Mouse (Mus musculus) embryonic facial prominence, embryonic 12.5 days (tissue): ENCODE results near the gene Elmo1. TPM values are rescaled to one million over a fixed set of nuclear protein-coding genes. Genes with fewer than 3 reads are reported as not detected.

Source experiments
- ATAC-seq: fragments of 200-750 bp; cut with Nextera tagmentation; 2 replicates; pipeline ENCODE4 v1.8.0; 2017; ENCODE audit not compliant: insufficient number of reproducible peaks, insufficient read depth, low FRiP score, low TSS enrichment
- H3K27ac ChIP-seq: fragments of 300-500 bp; sonication (generic); 2 replicates; pipeline ENCODE4 v1.5.1; 2016; ENCODE audit warnings: mild to moderate bottlenecking
- H3K27me3 ChIP-seq: fragments of 300-500 bp; sonication (generic); 2 replicates; pipeline ENCODE4 v1.6.1; 2016; ENCODE audit warnings: mild to moderate bottlenecking, moderate library complexity
- H3K36me3 ChIP-seq: fragments of 300-500 bp; sonication (generic); 2 replicates; pipeline ENCODE4 v1.6.1; 2016; ENCODE audit warnings: mild to moderate bottlenecking
- H3K4me1 ChIP-seq: fragments of 300-500 bp; sonication (generic); 2 replicates; pipeline ENCODE4 v1.6.1; 2016
- H3K4me2 ChIP-seq: fragments of 300-500 bp; sonication (generic); replicated peaks from 2 replicates; pipeline ENCODE4 v1.6.1; 2016; ENCODE audit warnings: mild to moderate bottlenecking, moderate library complexity
- H3K4me3 ChIP-seq: fragments of 300-500 bp; sonication (generic); 2 replicates; pipeline ENCODE4 v1.5.1; 2016; ENCODE audit warnings: mild to moderate bottlenecking
- H3K9ac ChIP-seq: fragments of 300-500 bp; sonication (generic); 2 replicates; pipeline ENCODE4 v1.6.1; 2016; ENCODE audit warnings: mild to moderate bottlenecking, moderate library complexity
- H3K9me3 ChIP-seq: fragments of 300-500 bp; sonication (generic); 2 replicates; pipeline ENCODE4 v1.6.1; 2016; ENCODE audit warnings: mild to moderate bottlenecking, moderate library complexity
- WGBS: fragments of 180-500 bp; shearing (Covaris S2); methylation state at CpG from one replicate; pipeline ENCODE4 v1.1.7; 2016; 5-methylcytosine and 5-hydroxymethylcytosine counted together
- polyA plus RNA-seq: library from polyadenylated mRNA; unstranded; fragments of >200 nt; fragmentation: Nextera tagmentation; extraction: Ambion mirVana; gene quantifications from 2 replicates; pipeline ENCODE4 v1.2.1, GENCODE M21; 2016

Gene Elmo1
- polyA plus RNA-seq, 1 experiment from 2014 or later = 11.1 TPM

DNA sequence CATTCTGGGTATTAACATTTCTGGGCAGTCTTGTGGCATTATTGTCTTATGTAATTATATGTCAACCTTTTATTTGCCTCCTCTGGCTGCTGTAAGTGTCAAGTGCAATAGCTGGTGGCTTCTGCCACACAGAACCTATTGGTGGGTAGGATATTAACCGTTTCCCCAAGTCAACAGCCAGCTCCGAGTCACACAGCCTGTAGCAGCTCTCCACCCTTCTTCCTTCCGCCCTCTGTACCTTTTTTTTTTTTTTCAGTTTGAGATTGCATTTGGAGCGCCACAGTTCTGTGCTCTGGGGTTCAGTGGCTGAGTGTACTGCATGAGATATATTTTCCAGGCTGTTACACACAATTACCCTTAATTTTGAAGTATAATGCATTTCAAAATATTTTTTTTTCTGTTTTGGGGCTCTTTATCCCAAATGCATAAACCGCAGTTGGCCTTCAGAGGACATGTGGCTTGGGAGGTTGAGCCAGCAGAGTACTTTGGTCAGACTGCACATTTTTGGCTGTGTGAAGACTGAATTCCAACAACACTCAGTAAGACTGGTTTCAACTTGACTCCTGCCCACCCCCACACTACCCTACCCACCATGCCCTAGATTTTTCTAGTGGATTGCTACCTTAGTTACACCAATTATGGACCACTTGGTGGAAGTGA, 7.7 kb downstream of the Elmo1 start:
- peaks cover 14% of the 10 kb centered on the region; the same call in 1 of the 2 replicates for H3K4me1 ChIP-seq
- H3K4me2 ChIP-seq = no peak overlapping the region
- no peak for ATAC-seq
- no peak overlapping the region for H3K9ac ChIP-seq
- no peaks in the 10 kb centered on the region for H3K9me3 ChIP-seq
- H3K27me3 ChIP-seq = no peaks in the 10 kb centered on the region
- H3K4me3 ChIP-seq = no peak overlapping the region
- H3K27ac ChIP-seq = no peak overlapping the region
- 47% methylated on average over 5 of the region's 5 CpGs for WGBS
- H3K36me3 ChIP-seq = no peaks in the 10 kb centered on the region

DNA sequence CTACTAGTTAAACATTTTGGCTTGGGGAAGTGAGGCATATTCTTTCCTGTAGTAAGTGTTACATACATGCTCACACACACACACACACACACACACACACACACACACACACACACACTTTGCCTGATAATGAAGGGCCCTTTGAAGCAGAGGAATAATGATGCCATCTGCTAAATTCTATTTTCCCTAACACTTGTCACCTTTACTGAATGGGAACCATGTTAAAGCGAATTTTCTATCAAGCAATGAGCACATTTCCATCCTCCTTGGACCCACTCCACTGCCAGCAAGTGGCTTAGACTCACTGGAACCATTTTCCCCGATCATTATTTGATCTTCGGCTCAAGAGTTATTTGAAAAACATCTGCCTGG, 8.2 kb downstream of the Elmo1 start:
- WGBS = 82% methylated on average over 3 of the region's 3 CpGs
- no peaks in the 10 kb centered on the region for H3K9me3 ChIP-seq
- no peak for ATAC-seq
- H3K9ac ChIP-seq = no peak overlapping the region
- H3K27ac ChIP-seq = no peak overlapping the region
- H3K27me3 ChIP-seq = no peaks in the 10 kb centered on the region
- H3K36me3 ChIP-seq = no peaks in the 10 kb centered on the region
- H3K4me2 ChIP-seq = no peak overlapping the region
- peaks cover 14% of the 10 kb centered on the region; the same call in 1 of the 2 replicates for H3K4me1 ChIP-seq
- no peak overlapping the region for H3K4me3 ChIP-seq

DNA sequence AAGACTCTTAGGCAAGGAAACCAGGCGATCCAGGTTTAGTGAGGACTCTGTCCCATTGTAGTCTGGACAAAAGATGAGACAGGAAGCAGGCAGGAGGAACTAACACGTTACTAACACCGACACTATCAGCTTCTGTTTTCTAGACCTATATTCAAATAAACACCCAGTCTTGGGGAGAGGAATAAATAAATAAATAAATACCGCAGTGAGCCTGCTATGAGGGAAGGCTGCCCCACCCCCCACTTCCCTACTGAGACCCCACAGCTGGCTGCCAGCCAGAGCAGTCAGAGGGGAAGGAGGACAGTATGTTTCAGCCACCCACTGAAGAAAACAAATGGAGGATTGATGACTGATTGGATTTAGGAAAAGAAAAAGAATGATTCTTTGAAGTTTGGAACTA, 9.2 kb downstream of the Elmo1 start:
- Histone ChIP-seq H3K36me3 (no peaks in the 10 kb centered on the region), H3K9ac (no peak overlapping the region), H3K4me3 (no peak overlapping the region), H3K4me1 (peaks cover 14% of the 10 kb centered on the region; the same call in 1 of the 2 replicates), H3K27me3 (no peaks in the 10 kb centered on the region), H3K27ac (no peak overlapping the region), H3K4me2 (no peak overlapping the region), H3K9me3 (no peaks in the 10 kb centered on the region)
- WGBS = 17% methylated on average over 4 of the region's 4 CpGs
- no peak for ATAC-seq

DNA sequence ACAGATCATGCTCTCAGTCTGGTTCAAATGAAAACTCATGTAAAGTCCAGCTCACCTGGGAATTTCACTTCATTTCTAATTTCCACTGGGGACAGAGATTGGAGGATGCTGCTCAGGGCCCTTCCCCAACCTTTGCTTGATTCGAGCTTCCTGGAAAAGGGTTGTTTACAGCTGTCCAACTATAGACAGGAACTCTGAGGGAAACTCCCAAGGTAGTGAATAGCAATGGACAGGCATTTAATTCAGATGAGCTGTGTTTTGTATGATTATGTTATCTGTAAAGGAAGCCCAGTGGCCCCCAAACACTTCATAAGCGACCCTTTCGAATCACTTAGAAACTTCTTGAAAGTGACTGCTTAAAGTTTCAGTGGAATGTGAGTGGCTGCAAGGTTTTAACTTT, 10.0 kb downstream of the Elmo1 start:
- no peak overlapping the region for H3K9ac ChIP-seq
- no peak overlapping the region for H3K4me3 ChIP-seq
- no peaks in the 10 kb centered on the region for H3K9me3 ChIP-seq
- WGBS = 57% methylated on average over 3 of the region's 3 CpGs
- ATAC-seq = no peak
- no peaks in the 10 kb centered on the region for H3K27me3 ChIP-seq
- H3K4me1 ChIP-seq = peaks cover 14% of the 10 kb centered on the region; the same call in 1 of the 2 replicates
- no peak overlapping the region for H3K27ac ChIP-seq
- H3K4me2 ChIP-seq = no peak overlapping the region
- H3K36me3 ChIP-seq = no peaks in the 10 kb centered on the region

DNA sequence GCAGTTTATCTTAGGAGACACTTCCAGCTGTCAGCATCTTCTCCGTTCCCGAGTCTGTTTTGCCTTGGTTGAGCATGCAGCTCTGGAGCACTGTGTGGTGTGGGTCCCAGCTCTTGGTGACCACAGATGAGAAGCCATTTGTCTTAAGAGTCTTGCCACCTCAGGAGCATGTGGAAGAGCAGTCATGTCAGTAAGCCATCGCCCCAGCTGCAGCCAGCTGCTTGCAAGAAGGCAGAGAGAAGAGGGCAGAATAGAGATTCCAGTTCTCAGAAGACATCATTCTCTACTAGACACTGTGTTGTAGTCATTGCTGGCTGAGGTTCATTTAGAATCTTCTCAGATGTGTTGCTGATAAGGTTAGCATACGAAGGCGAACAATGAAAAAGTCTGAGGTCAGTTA, 11.3 kb downstream of the Elmo1 start:
- peaks cover 14% of the 10 kb centered on the region; the same call in 1 of the 2 replicates for H3K4me1 ChIP-seq
- no peak overlapping the region for H3K4me2 ChIP-seq
- ATAC-seq = no peak
- H3K9me3 ChIP-seq = no peaks in the 10 kb centered on the region
- no peaks in the 10 kb centered on the region for H3K36me3 ChIP-seq
- H3K9ac ChIP-seq = no peak overlapping the region
- H3K27me3 ChIP-seq = no peaks in the 10 kb centered on the region
- 84% methylated on average over 5 of the region's 5 CpGs for WGBS
- H3K4me3 ChIP-seq = no peak overlapping the region
- H3K27ac ChIP-seq = no peak overlapping the region

DNA sequence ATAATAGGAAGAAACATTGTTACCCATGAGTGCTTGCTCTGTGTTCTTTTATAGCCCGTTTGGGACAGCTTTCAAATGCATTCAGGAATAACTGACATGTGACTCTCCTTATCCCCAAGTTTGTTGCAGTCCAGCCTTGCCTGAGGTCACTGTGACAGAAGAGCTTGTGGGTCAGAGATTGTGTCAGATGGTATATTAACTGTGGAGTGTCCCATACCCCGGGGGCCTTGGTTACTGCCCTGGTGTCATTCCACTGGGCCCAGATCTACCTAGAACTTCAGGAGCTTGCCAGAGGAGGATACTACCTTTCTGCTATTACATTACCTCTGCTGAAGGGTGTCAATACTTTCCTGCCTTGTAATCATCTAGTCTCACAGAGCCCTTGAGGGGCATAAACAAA, 14.4 kb downstream of the Elmo1 start:
- WGBS = 69% methylated on average over 2 of the region's 2 CpGs
- ATAC-seq = no peak
- Histone ChIP-seq H3K4me2 (no peak overlapping the region), H3K27ac (no peak overlapping the region), H3K4me1 (0 out of 2 replicates have a peak, but pooled peaks cover 2% of the 10 kb centered on the region), H3K9ac (no peak overlapping the region), H3K4me3 (no peak overlapping the region), H3K36me3 (no peaks in the 10 kb centered on the region), H3K27me3 (no peaks in the 10 kb centered on the region), H3K9me3 (no peaks in the 10 kb centered on the region)

DNA sequence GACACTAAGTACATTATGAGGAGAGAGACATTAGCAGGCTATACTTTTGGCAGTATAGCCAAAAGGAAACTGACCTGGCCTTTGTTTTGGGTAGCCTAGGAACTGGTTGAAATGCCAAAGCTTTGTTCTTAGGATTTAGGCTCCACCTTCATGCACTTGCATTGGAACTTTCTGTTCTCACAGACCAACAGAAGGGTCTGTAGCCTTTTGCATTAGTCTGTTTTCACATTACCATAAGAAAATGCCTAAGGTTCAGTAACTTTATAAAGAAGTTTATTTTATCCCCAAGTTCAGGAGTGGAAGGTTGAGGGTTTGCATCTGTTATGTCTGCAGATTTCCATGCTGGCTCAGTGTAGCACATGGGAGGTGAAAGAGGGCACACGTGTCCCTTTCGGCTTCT, 15.6 kb downstream of the Elmo1 start:
- H3K9ac ChIP-seq = no peak overlapping the region
- H3K4me1 ChIP-seq = no peaks in the 10 kb centered on the region
- no peak for ATAC-seq
- H3K4me2 ChIP-seq = no peak overlapping the region
- no peaks in the 10 kb centered on the region for H3K27me3 ChIP-seq
- H3K4me3 ChIP-seq = no peak overlapping the region
- WGBS = 89% methylated on average over 2 of the region's 2 CpGs
- H3K9me3 ChIP-seq = no peaks in the 10 kb centered on the region
- no peak overlapping the region for H3K27ac ChIP-seq
- no peaks in the 10 kb centered on the region for H3K36me3 ChIP-seq

DNA sequence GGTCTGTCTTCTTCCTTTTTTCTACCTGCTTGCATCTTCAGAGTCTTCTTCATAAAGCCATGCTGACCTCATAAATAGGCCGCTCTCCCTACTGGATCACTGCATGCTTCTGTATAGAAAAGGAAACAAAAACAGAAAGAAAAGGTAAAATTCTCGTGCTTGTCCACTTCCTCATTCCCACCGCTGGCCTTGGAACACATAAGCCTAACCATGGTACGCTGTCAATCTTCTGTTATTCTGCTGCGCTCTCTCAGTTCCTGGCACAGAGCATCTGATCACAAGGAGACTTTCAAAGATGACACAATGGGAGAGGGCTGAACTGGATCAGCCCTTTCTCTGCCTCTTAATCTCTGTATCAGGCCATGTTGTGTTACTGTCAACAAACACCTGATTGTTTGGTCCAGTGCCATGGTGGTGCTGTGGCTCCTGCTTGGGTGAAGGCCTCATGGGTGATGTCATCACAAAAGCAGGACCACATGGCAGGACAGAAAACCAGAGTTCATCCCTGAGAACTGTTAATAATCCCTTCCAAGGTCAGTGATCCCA, 17.6 kb downstream of the Elmo1 start:
- H3K4me2 ChIP-seq = no peak overlapping the region
- ATAC-seq = no peak
- 90% methylated on average over 5 of the region's 5 CpGs for WGBS

DNA sequence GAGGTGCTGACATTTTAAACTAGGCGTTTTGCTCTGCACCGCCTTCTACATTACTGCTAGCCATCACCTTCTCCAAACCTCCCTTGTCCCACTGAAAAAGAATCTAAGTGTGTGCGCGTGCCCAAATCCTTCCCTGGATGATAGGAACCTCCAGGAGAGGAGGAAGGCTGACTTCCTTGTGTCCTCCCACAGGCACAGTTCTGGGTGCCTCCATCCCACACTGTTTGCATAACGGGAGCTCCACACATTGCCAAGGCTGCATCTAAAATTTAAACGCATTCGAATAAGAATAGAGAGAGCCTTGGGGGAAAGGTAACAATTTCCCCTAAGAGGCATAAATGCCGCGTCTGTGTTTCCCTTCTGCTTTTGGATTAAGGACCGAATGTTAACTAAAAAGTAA, 18.6 kb downstream of the Elmo1 start:
- H3K9me3 ChIP-seq = no peaks in the 10 kb centered on the region
- H3K9ac ChIP-seq = no peak overlapping the region
- ATAC-seq = no peak
- H3K36me3 ChIP-seq = no peaks in the 10 kb centered on the region
- no peak overlapping the region for H3K4me3 ChIP-seq
- H3K27ac ChIP-seq = no peak overlapping the region
- no peak overlapping the region for H3K4me2 ChIP-seq
- H3K4me1 ChIP-seq = no peaks in the 10 kb centered on the region
- 50% methylated on average over 10 of the region's 10 CpGs for WGBS
- H3K27me3 ChIP-seq = no peaks in the 10 kb centered on the region

More for the DNA sequence above, 17.6 kb downstream of the Elmo1 start:
- Histone ChIP-seq H3K36me3 (no peaks in the 10 kb centered on the region), H3K9ac (no peak overlapping the region), H3K27me3 (no peaks in the 10 kb centered on the region), H3K4me3 (no peak overlapping the region), H3K27ac (no peak overlapping the region), H3K9me3 (no peaks in the 10 kb centered on the region), H3K4me1 (no peaks in the 10 kb centered on the region)

DNA sequence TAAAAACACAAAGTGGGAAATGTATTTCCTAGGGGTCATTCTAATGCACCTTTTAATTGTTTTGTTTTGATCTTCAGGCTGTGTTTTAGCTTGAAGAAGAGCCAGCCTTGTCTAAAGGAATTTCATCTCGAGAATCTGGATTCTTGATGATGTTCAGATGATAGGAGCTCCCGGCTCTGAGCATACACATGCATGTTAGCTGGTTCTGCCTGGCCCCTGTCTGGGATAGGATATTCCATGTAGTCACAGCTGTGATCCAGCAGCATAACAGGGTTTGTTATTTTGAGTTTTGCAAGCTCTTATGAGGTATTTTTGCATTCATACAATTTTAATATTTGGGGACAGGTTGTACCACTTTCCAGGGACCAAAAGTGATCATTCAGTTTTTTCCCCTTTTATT, 19.1 kb downstream of the Elmo1 start:
- Histone ChIP-seq H3K4me1 (no peaks in the 10 kb centered on the region), H3K27me3 (no peaks in the 10 kb centered on the region), H3K4me3 (no peak overlapping the region), H3K36me3 (no peaks in the 10 kb centered on the region), H3K9me3 (no peaks in the 10 kb centered on the region), H3K9ac (no peak overlapping the region), H3K4me2 (no peak overlapping the region), H3K27ac (no peak overlapping the region)
- ATAC-seq = no peak
- 41% methylated on average over 2 of the region's 2 CpGs for WGBS

DNA sequence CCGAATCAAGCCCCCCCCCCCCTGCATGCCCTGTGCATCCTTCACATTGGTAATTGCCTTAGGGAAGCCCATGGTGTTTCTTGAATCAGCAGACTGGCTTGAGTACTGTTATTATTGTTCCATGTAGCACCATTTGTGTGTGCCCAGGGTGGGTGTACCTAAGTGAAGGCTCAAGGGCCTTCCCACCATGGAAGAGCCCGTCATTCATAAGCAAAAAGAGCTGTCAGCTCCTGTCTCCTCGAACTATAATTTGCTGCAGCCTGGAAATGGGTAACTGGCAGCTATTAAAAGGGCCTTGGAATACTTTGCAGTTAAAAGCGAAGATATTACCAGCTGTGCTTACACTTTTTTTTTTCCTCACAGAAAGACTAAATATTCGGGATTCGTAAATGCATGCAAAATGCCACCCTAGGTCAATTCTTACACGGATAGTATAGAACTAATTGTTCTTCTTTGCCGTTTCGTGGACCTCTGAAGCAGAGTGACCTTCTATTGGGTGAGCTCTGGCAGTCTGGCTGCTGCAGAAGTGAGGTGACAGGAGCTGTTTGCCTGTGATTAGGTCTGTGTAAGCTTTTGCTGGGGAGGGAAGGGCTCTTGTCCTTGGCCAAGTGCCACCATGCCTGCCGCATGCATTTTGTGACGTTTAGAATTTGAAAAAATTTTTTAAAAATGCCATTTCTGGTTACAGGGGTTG, 19.7 kb downstream of the Elmo1 start:
- WGBS = 72% methylated on average over 11 of the region's 11 CpGs
- Histone ChIP-seq H3K9ac (no peak overlapping the region), H3K9me3 (no peaks in the 10 kb centered on the region), H3K27ac (no peak overlapping the region), H3K4me3 (no peak overlapping the region), H3K4me1 (peaks cover 2% of the 10 kb centered on the region; the same call in 1 of the 2 replicates), H3K4me2 (no peak overlapping the region), H3K36me3 (no peaks in the 10 kb centered on the region), H3K27me3 (no peaks in the 10 kb centered on the region)
- ATAC-seq = no peak

DNA sequence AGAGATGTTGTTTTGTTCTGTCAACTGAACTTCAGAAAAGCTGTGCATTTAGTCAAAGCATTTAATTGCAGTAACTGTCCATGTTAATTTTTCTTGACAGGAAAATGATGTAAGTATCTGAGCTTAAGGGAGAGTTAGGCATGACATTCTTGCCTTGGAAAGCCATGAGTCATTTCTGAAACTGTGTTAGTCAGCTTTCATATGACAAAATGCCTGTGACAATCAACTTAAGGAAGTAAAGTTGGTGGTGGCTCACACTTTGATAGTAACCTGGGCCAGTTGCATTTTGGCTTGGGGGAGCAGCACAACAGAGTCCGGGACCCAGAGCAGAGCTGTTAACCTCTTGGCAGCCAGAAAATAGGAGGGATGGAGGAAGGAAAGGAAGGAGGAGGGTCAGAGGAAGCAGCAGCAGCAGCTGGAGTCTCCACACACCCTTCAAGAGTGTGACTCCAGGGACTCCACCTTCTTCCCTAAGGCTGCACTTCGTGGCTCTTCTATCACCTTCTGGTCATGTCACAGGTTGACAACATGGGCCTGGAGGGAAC, 20.9 kb downstream of the Elmo1 start:
- Histone ChIP-seq H3K9me3 (no peaks in the 10 kb centered on the region), H3K4me2 (no peak overlapping the region), H3K4me1 (peaks cover 9% of the 10 kb centered on the region), H3K36me3 (no peaks in the 10 kb centered on the region), H3K4me3 (no peak overlapping the region), H3K27me3 (no peaks in the 10 kb centered on the region), H3K9ac (no peak overlapping the region), H3K27ac (no peak overlapping the region)
- WGBS = 56% methylated on average over 2 of the region's 2 CpGs
- ATAC-seq = no peak
